Mouse (Mus musculus) left cerebral cortex, postnatal 14 days (tissue): ENCODE measurements around the gene Ear10. TPM values are rescaled to one million over a fixed set of nuclear protein-coding genes. Genes with fewer than 3 reads are reported as not detected.
A peak's percentile ranks its signal among the peaks of the same experiment; 100 is the strongest.
"Not testable (repeated sequence)": the region's sequence is repeated elsewhere in the genome, so short reads cannot be mapped to it uniquely, and the experiment has no call there.

Source experiments
- DNase-seq, 2 experiments: peaks; one replicate each; pipeline ENCODE4 v3.0.0; 2021 to 2022; ENCODE audit warnings: low spot score in 2 of 2, mixed read lengths in 1 of 2
- intact Hi-C: fragments of 180-260 bp; cut with DNase I; formaldehyde crosslinking; loops from one replicate; pipeline ENCODE4 v1.15.1; 2025
- long read RNA-seq, 2 experiments: library from polyadenylated mRNA; stranded (forward); transcript quantifications; one replicate each; pipeline ENCODE4 v2.0.0; 2021
- total RNA-seq, 2 experiments: library from RNA; stranded (reverse); gene quantifications; 2 replicates each; pipeline ENCODE4 v1.2.3; 2021

The Ear10 gene
- total RNA-seq: not detected
- long read RNA-seq, experiment 1: 0 reads
- long read RNA-seq, experiment 2: 0 reads

- DNase-seq, intact Hi-C loops: not testable (repeated sequence)
These were observed at the start of gene Ear10 for GRCm38 (mm10) chr14:43923459-43923858. Gene Ear10, minus strand, starts transcription at chr14:43923559.

DNA sequence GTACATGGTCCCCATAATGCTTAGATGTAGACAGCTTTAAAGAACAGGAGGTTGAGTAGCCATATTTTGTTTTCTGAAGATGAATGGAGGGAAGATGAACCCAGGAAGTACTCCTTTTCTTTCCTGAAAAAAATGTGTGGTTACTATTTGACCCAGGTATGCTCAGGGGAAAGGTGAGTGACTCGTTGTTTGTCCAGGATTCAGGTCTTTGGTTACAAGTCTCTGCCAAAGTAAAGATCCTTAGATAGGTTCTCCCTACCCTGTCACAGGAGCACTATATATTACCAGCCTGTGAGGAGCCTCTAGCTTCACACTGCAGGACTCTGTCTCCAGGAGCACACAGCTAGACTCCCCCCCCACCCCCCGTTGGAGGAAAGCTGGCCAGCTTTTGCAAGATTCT, 33.4 kb upstream of the Ear10 start, which contains the start of gene Ang5:
TSS of gene Ang5 (plus strand) at position 301 of the 400 bp plus-strand sequence.
- DNase-seq, intact Hi-C loops: not testable (repeated sequence)

- DNase-seq, intact Hi-C loops: not testable (repeated sequence)
These were observed 31.7 kb upstream of the Ear10 start for GRCm38 (mm10) chr14:43955074-43955473.

DNA sequence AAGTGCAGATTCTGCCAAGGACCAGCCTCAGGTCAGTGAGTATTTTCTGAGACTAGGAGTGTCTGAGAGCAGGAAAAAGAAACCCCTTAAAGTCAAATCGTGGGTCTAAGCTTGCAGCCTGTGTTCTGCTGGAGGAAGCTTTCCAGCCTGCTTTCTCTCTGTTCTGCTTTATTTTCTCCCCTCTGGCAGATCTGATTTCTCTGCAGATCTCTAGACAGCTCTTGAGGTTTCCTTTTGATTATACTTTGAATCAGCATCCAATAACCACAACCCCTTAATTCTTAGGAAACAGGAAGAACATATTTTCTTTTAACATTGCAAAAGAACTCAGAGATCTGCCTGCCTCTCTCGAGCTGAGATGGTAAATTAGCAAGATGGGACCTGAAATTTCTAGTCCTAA, 30.0 kb upstream of the Ear10 start:
- intact Hi-C loops, DNase-seq: not testable (repeated sequence)

- DNase-seq, intact Hi-C loops: not testable (repeated sequence)
These were observed 10.0 kb upstream of the Ear10 start for GRCm38 (mm10) chr14:43933399-43933798.

DNA sequence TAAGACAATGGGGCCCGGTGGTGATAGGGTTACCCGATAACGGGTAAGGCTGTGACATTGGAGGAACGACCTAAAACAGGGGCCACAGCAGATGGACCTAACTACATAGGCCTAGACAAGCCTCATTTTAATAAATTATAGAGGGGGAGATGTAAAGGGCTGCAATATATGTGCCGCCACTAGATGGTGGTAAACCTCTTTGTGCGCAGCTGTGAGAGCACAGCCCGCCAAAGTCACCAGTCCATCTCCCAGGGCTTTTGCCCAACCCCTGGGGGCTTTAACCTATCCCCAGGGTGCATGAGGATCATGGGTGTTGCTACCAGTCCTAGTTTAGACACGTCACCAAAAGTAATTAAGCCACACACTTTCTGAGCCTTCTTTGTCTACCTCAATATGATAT, 9.6 kb upstream of the Ear10 start:
- intact Hi-C loops: not testable (repeated sequence)
- peak; percentile 18 to 51 for DNase-seq

DNA sequence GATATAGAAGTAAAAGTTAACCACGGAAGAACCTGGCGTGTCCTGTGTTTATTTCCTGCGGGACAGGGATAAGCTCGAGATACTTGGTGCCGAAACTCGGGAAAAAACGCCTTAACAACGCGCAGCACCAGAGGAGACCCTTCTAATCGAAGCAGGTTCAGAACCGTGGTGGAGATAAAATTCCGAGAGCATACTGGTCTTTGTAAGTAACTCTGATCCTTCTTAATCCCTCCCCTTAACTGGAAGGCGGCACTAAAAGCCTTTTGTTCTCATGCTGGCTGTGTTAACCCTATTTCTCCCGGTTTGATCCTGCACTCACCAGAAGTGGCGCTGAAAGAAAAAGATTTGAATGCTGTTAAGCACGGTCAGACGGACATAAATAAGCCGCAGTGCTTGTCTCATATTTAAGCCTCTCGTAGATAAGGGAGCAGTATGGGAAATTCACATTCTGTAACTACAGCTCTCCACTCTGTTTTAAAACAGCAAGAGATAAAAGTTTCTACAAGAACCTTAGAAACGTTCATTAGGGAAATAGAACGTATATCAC, 2.1 kb upstream of the Ear10 start:
- DNase-seq, intact Hi-C loops: not testable (repeated sequence)

GRCm38 (mm10) chr14:43924688-43925403, 1.5 kb upstream of the Ear10 start, which contains the start of gene Gm8113:
Gene Gm8113, plus strand, starts transcription at chr14:43925390.
- peak; percentile 40 to 65 for DNase-seq
- intact Hi-C loops: not testable (repeated sequence)

- DNase-seq, intact Hi-C loops: not testable (repeated sequence)
These were observed 5.1 kb downstream of the Ear10 start for GRCm38 (mm10) chr14:43918214-43918613.

- DNase-seq, intact Hi-C loops: not testable (repeated sequence)
These were observed 24.8 kb downstream of the Ear10 start for GRCm38 (mm10) chr14:43898577-43898976.

GRCm38 (mm10) chr14:43895357-43895756, 28.0 kb downstream of the Ear10 start:
- DNase-seq, intact Hi-C loops: not testable (repeated sequence)

DNA sequence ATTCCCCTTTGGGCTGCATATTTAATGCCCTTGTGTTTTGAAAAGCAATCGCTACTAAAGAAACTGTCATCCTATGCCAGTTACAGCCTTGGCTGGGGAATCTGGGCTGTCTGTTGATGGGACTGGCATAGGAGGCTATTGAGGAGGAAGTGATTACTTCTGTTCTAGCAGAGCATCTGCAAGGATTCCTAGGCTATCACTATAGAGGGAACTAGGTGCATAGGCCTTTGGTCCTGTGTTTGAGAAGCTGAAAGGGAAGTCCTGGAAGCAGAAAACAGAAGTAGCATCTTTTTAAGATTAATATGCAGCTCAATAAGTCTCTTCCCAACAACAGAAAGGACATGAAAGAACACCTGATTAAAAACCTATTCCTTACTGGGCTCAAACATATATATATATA, 32.1 kb downstream of the Ear10 start:
- intact Hi-C loops, DNase-seq: not testable (repeated sequence)

GRCm38 (mm10) chr14:43886235-43886634, 37.1 kb downstream of the Ear10 start:
- intact Hi-C loops, DNase-seq: not testable (repeated sequence)

DNA sequence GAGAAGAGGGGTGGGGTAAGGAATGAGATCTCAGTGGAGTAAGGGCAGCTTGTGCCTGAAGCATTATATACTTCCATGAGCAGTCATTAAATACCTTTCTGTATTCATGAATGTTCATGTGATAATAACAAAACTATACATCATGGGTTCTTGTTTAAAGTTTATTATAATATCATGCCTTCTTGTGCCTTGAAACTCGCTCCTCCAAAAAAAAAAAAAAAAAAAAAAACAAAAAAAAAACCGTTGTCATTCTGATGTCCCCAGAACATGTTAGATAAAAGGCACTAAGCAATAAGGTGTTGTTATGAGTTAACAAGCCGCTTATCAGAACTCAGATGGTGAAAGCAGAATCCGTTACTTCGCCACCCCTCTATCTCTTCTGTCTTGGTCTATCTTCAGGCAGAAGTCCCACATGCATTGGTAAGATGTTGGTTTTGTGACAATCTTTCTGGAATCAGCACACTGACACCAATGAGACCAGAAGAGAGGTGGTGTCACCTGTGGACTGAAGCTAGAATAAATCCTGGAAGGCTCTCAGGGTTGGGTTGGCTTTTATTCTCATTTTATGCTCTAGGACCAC, 43.3 kb downstream of the Ear10 start:
- intact Hi-C loops, DNase-seq: not testable (repeated sequence)

GRCm38 (mm10) chr14:43877789-43878188, 45.6 kb downstream of the Ear10 start:
- DNase-seq, intact Hi-C loops: not testable (repeated sequence)

DNA sequence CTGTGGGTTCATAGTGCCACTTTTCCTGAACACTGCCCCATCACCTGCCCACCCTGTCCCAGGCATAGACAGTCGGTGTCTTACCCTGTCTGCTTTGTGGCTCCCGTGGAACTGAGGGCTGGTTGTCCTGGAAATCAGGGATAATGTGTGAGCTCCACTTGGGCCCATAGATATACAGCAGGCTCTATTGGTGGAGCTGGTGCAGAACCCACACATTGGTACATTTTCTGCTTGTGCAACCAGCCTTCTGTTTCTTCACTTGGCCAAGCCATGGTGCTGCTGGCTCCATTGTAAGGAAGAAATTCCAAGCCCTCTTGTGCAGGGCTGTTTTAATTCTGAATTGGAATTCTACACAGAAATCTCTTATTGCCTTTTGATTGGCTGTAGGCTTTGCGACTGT, 47.9 kb downstream of the Ear10 start, which contains the start of gene Ear1:
TSS of gene Ear1 (minus strand) at position 101 of the 400 bp plus-strand sequence.
- DNase-seq, intact Hi-C loops: not testable (repeated sequence)

DNA sequence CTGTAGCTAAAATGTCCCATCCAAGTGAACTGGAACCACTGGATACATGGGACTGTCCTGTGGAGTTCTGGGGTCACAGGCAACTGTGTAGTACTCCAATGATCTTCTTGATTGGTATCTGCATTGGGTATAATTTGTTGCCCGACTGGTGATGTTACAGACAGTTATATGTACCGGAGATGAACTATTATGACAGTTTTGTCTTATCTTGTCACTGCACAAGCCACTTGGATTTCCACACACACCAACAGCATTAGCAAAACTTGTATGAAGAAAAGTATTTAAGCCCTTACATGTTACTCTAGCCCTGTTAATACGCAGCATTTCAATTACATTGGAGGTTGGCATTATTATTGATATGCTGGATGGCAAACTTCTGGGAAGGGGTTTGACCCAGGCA, 48.5 kb downstream of the Ear10 start:
- DNase-seq, intact Hi-C loops: not testable (repeated sequence)
